Mouse (Mus musculus) forebrain, embryonic 10.5 days (tissue): ENCODE measurements around the gene Zmat5. TPM values are rescaled to one million over a fixed set of nuclear protein-coding genes. Genes with fewer than 3 reads are reported as not detected.

ENCODE experiments used
- DNase-seq: peaks from one replicate; pipeline ENCODE4 v3.0.0-alpha.2; 2017; ENCODE audit warnings: low spot score; ENCODE audit errors: extremely low spot score
- H3K27ac ChIP-seq: fragments of 300-500 bp; sonication (generic); 2 replicates; pipeline ENCODE4 v1.5.1; 2016; ENCODE audit warnings: mild to moderate bottlenecking
- H3K27me3 ChIP-seq: fragments of 300-500 bp; sonication (generic); 2 replicates; pipeline ENCODE4 v1.6.1; 2016; ENCODE audit warnings: mild to moderate bottlenecking; ENCODE audit not compliant: poor library complexity, severe bottlenecking
- H3K36me3 ChIP-seq: fragments of 300-500 bp; sonication (generic); replicated peaks from 2 replicates; pipeline ENCODE4 v1.6.1; 2016; ENCODE audit warnings: mild to moderate bottlenecking, moderate library complexity
- H3K4me1 ChIP-seq: fragments of 300-500 bp; sonication (generic); 2 replicates; pipeline ENCODE4 v1.6.1; 2016
- H3K4me3 ChIP-seq: fragments of 300-500 bp; sonication (generic); 2 replicates; pipeline ENCODE4 v1.5.1; 2016; ENCODE audit warnings: mild to moderate bottlenecking, moderate library complexity
- H3K9me3 ChIP-seq: fragments of 300-500 bp; sonication (generic); 2 replicates; pipeline ENCODE4 v1.6.1; 2016; ENCODE audit warnings: mild to moderate bottlenecking, moderate library complexity
- WGBS: fragments of 180-500 bp; shearing (Covaris S2); methylation state at CpG from one replicate; pipeline ENCODE4 v1.1.7; 2016; 5-methylcytosine and 5-hydroxymethylcytosine counted together
- polyA plus RNA-seq: library from polyadenylated mRNA; unstranded; fragments of >200 nt; fragmentation: Nextera tagmentation; extraction: Ambion mirVana; gene quantifications from 2 replicates; pipeline ENCODE4 v1.2.1, GENCODE M21; 2016

The Zmat5 gene
- polyA plus RNA-seq, 1 experiment from 2014 or later = 76.8 TPM

- no peaks in the 10 kb centered on the region for H3K9me3 ChIP-seq
- DNase-seq = no peak
- no peaks in the 10 kb centered on the region for H3K27me3 ChIP-seq
- H3K4me1 ChIP-seq = peaks cover 20% of the 10 kb centered on the region
- WGBS = 83% methylated on average over 13 of the region's 13 CpGs
- peak overlapping the region; percentile 44 for H3K27ac ChIP-seq
- peaks cover 88% of the 10 kb centered on the region for H3K36me3 ChIP-seq
- no peak overlapping the region for H3K4me3 ChIP-seq
Measured at GRCm38 (mm10) chr11:4678700-4679440, 25.6 kb upstream of the Zmat5 start.

- no peaks in the 10 kb centered on the region for H3K27me3 ChIP-seq
- no peak overlapping the region for H3K27ac ChIP-seq
- WGBS = 85% methylated on average over 12 of the region's 12 CpGs
- H3K36me3 ChIP-seq = peaks cover 88% of the 10 kb centered on the region
- DNase-seq = no peak
- peaks cover 20% of the 10 kb centered on the region for H3K4me1 ChIP-seq
- H3K4me3 ChIP-seq = no peak overlapping the region
- H3K9me3 ChIP-seq = no peaks in the 10 kb centered on the region
Measured at GRCm38 (mm10) chr11:4679441-4679832, 25.0 kb upstream of the Zmat5 start.

GRCm38 (mm10) chr11:4680126-4680525, 24.4 kb upstream of the Zmat5 start:
- Histone ChIP-seq H3K4me3 (no peak overlapping the region), H3K4me1 (peaks cover 20% of the 10 kb centered on the region), H3K27me3 (no peaks in the 10 kb centered on the region), H3K9me3 (no peaks in the 10 kb centered on the region), H3K27ac (no peak overlapping the region), H3K36me3 (peaks cover 84% of the 10 kb centered on the region)
- DNase-seq = no peak
- WGBS = 60% methylated on average over 3 of the region's 3 CpGs

GRCm38 (mm10) chr11:4683516-4683915, 21.0 kb upstream of the Zmat5 start:
- DNase-seq = no peak
- H3K27me3 ChIP-seq = no peaks in the 10 kb centered on the region
- WGBS = 93% methylated on average over 6 of the region's 6 CpGs
- peaks cover 14% of the 10 kb centered on the region; the same call in 1 of the 2 replicates for H3K4me1 ChIP-seq
- H3K9me3 ChIP-seq = no peaks in the 10 kb centered on the region
- H3K27ac ChIP-seq = no peak overlapping the region
- no peak overlapping the region for H3K4me3 ChIP-seq
- peaks cover 59% of the 10 kb centered on the region for H3K36me3 ChIP-seq

DNA sequence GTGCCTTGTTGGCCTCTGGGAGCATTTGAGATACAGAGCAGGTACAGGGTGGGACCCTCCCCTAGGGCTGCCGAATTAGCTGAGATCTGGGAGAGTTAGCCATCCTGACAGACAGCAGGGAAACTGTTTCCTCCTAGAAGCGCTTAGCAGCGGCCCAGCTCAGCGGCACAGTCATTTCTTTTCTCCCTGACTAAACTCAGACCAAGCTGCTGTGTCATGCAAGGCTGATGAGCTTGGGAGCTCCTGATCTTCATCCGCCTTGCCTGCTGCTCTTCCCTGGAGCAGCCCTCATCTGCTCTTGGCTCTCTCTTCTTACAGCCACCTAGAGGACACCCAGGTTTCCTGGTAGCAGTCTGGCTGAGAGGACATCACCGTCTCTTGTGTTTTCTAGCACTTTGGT, 20.3 kb upstream of the Zmat5 start:
- no peak overlapping the region for H3K27ac ChIP-seq
- WGBS = 81% methylated on average over 6 of the region's 6 CpGs
- H3K9me3 ChIP-seq = no peaks in the 10 kb centered on the region
- H3K4me3 ChIP-seq = no peak overlapping the region
- no peaks in the 10 kb centered on the region for H3K27me3 ChIP-seq
- no peak for DNase-seq
- peaks cover 52% of the 10 kb centered on the region for H3K36me3 ChIP-seq
- peaks cover 8% of the 10 kb centered on the region; the same call in 1 of the 2 replicates for H3K4me1 ChIP-seq

DNA sequence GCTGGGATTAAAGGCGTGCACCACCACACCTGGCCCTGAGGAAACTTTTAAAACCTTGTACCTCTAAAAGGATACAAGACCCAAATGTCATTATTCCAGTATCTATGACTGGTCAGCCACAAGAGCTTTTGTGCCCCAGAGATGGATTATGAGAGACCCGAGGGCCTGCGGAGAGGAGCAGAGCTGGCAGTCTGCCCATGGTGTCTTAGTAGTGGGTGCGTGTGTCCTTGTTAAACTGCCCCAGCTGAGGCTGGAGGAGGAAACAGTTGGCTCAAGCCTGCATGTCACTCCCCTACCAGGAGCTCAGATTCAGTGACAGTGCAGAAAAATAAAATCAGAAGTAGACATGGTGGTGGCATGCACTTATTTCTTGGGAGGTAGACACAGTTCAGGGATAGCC, 19.4 kb upstream of the Zmat5 start:
- H3K36me3 ChIP-seq = peaks cover 43% of the 10 kb centered on the region
- H3K27ac ChIP-seq = no peak overlapping the region
- 93% methylated on average over 4 of the region's 4 CpGs for WGBS
- H3K9me3 ChIP-seq = no peaks in the 10 kb centered on the region
- DNase-seq = no peak
- H3K4me1 ChIP-seq = no peaks in the 10 kb centered on the region
- H3K4me3 ChIP-seq = no peak overlapping the region
- no peaks in the 10 kb centered on the region for H3K27me3 ChIP-seq

DNA sequence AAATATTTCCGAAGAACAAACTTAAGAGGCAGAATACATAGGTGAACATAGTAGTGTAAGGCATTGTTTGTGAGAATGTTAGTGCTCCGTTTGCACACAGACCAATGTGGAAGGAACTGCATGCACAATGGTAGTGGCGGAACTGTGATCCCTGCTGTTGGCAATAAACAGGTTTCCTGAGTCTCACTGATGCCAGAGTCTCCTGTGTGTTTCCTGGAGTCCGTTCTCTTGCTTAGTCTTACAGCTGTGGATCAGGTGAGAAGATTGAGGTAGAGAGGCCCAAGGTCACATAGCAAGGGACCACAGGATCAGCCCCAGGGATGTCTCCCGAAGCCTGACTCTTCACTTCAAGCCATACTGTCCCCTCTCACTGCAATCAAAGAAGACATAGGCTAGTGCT, 19.0 kb upstream of the Zmat5 start:
- 87% methylated on average over 5 of the region's 5 CpGs for WGBS
- no peak for DNase-seq

DNA sequence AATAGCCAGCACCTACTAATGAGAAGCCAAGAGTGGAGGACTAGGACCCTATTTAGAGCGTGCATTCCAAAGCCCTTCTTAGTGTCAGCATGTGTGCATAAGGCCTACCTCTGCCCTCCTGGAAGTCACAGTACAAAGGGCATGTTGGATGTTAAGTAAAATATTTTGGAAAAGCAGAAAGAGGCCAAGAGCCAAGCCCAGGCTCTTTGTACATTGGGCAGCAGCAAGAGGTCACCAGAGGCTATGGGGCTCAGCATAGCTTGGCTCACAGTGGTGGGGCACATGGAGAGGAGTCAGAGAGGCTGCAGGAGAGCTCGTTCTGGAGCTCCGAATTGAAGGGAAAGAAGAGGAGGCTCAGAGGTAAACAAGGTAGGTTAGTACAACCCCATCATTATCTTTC, 17.5 kb upstream of the Zmat5 start:
- H3K9me3 ChIP-seq = no peaks in the 10 kb centered on the region
- H3K36me3 ChIP-seq = peaks cover 25% of the 10 kb centered on the region
- WGBS = 76% methylated on average over 3 of the region's 3 CpGs
- no peaks in the 10 kb centered on the region for H3K27me3 ChIP-seq
- no peak overlapping the region for H3K4me3 ChIP-seq
- no peak for DNase-seq
- H3K27ac ChIP-seq = no peak overlapping the region
- H3K4me1 ChIP-seq = no peaks in the 10 kb centered on the region

More for the DNA sequence above, 19.0 kb upstream of the Zmat5 start:
- no peaks in the 10 kb centered on the region for H3K4me1 ChIP-seq
- H3K36me3 ChIP-seq = peaks cover 40% of the 10 kb centered on the region
- H3K4me3 ChIP-seq = no peak overlapping the region
- no peaks in the 10 kb centered on the region for H3K9me3 ChIP-seq
- H3K27me3 ChIP-seq = no peaks in the 10 kb centered on the region
- H3K27ac ChIP-seq = no peak overlapping the region

DNA sequence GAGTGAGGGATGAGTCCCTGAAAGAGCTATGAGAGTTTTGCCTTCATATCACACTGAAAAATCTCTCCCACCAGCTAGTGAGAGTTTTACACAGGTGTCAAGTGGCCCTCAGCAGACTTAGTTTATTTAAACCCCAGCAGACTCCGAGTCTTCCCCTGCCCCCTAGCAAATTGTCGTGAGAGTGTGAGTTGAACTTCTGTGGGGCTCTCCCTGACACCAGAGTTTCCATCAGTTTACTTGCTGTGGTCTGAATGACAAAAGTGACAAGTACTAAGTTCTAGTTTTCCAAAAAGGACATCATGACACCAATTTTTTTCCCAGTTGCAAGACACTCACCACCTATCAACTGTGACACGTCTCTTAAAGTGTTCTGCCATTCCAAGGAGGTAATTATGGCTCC, 16.6 kb upstream of the Zmat5 start:
- Histone ChIP-seq H3K27me3 (no peaks in the 10 kb centered on the region), H3K9me3 (no peaks in the 10 kb centered on the region), H3K4me1 (no peaks in the 10 kb centered on the region), H3K36me3 (peaks cover 16% of the 10 kb centered on the region), H3K4me3 (no peak overlapping the region), H3K27ac (no peak overlapping the region)
- 79% methylated on average over 3 of the region's 3 CpGs for WGBS
- no peak for DNase-seq

DNA sequence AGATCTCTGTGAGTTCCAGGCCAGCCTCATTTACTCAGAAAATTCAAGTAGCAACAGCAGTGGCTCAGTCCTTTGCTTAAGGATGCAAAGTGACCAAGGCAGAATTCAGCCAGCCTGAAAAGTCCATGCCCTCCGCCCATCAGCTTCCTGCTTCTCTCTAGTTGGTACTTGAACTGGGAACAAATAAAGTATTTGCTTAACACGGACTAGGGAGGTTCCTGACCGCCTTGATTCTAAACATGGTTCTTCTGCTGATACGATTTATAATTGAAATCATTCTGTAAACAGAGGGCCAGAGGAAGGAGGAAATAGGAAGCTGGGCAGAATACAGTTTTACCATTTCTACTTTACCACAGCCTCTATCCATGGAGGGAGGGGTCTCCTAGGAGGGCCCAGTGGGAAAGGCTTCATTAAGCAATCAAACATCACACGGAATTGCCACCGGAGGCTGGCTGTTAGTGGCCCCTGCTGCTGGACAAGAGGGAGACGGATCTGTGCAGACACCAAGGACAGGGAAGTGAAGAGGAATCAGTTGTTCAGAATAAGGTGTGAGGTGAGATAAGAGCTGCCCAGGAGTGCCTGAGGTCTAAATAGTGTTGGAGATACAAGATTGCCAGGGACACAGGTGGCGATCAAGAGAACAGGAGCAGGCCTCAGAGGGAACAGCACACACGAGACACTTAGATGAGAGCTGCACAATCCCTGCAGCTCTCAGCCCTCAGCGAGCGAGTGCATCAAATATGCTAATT, 15.7 kb upstream of the Zmat5 start:
- 73% methylated on average over 11 of the region's 11 CpGs for WGBS
- no peak for DNase-seq

GRCm38 (mm10) chr11:4690353-4690752, 14.1 kb upstream of the Zmat5 start:
- Histone ChIP-seq H3K4me3 (no peak overlapping the region), H3K27me3 (no peaks in the 10 kb centered on the region), H3K27ac (no peak overlapping the region), H3K36me3 (no peaks in the 10 kb centered on the region), H3K9me3 (peaks cover 9% of the 10 kb centered on the region; the same call in 1 of the 2 replicates), H3K4me1 (no peaks in the 10 kb centered on the region)
- no peak for DNase-seq
- 91% methylated on average over 7 of the region's 7 CpGs for WGBS

More for the DNA sequence above, 15.7 kb upstream of the Zmat5 start:
- no peak overlapping the region for H3K27ac ChIP-seq
- H3K9me3 ChIP-seq = no peaks in the 10 kb centered on the region
- H3K4me1 ChIP-seq = no peaks in the 10 kb centered on the region
- H3K36me3 ChIP-seq = peaks cover 7% of the 10 kb centered on the region
- no peaks in the 10 kb centered on the region for H3K27me3 ChIP-seq
- H3K4me3 ChIP-seq = no peak overlapping the region

DNA sequence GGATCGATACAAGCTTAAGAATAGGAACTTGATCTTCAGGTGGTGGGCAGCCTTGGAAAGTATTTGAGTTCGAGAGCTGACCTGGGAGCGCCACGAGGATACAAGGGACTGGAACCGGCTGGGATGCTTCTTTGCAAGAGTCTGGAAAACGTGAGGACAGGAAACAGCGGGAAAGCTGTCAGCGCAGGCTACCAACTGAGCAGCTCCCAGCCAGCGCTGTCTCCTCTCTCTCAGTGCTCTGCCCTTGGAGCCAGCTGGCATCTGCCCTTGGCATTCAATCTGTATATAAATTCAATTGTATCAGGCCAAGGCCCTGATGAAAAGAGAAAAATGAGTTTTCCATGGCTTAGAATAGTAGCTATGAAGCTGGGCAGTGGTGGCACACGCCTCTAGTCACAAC, 13.3 kb upstream of the Zmat5 start:
- H3K36me3 ChIP-seq = no peaks in the 10 kb centered on the region
- 64% methylated on average over 10 of the region's 10 CpGs for WGBS
- DNase-seq = no peak
- H3K9me3 ChIP-seq = peaks cover 9% of the 10 kb centered on the region; the same call in 1 of the 2 replicates
- H3K4me1 ChIP-seq = no peaks in the 10 kb centered on the region
- no peak overlapping the region for H3K27ac ChIP-seq
- H3K27me3 ChIP-seq = no peaks in the 10 kb centered on the region
- no peak overlapping the region for H3K4me3 ChIP-seq

GRCm38 (mm10) chr11:4692162-4692561, 12.3 kb upstream of the Zmat5 start:
- peaks cover 9% of the 10 kb centered on the region; the same call in 1 of the 2 replicates for H3K9me3 ChIP-seq
- no peaks in the 10 kb centered on the region for H3K36me3 ChIP-seq
- DNase-seq = no peak
- no peaks in the 10 kb centered on the region for H3K27me3 ChIP-seq
- no peak overlapping the region for H3K4me3 ChIP-seq
- H3K4me1 ChIP-seq = no peaks in the 10 kb centered on the region
- 93% methylated on average over 11 of the region's 11 CpGs for WGBS
- no peak overlapping the region for H3K27ac ChIP-seq
